Mouse (Mus musculus) liver, adult 2 months (tissue): ENCODE measurements around the gene Ppp3ca.

Experiments
- CTCF ChIP-seq: fragments of 200-500 bp; IDR thresholded peaks from 2 replicates; pipeline ENCODE4 v1.5.1; 2011; ENCODE audit warnings: low read depth, low read length, control low read depth
- POLR2A ChIP-seq: fragments of 200-500 bp; IDR thresholded peaks from 2 replicates; pipeline ENCODE4 v1.6.1; 2011; ENCODE audit warnings: low read length, control low read depth; ENCODE audit not compliant: insufficient read depth; ENCODE audit errors: extremely low read depth

GRCm38 (mm10) chr3:136759446-136759845, 89.5 kb downstream of the Ppp3ca start:
- no peak for TF ChIP-seq POLR2A
- TF ChIP-seq CTCF: no peak
